Mouse (Mus musculus): ENCODE results near the gene Nipbl. TPM values are rescaled to one million over a fixed set of nuclear protein-coding genes. Genes with fewer than 3 reads are reported as not detected.
"Not testable (repeated sequence)": the region's sequence is repeated elsewhere in the genome, so short reads cannot be mapped to it uniquely, and the experiment has no call there.

Nipbl gene
- polyA plus RNA-seq, 1 experiment from 2014 or later: 5.7 TPM

DNA sequence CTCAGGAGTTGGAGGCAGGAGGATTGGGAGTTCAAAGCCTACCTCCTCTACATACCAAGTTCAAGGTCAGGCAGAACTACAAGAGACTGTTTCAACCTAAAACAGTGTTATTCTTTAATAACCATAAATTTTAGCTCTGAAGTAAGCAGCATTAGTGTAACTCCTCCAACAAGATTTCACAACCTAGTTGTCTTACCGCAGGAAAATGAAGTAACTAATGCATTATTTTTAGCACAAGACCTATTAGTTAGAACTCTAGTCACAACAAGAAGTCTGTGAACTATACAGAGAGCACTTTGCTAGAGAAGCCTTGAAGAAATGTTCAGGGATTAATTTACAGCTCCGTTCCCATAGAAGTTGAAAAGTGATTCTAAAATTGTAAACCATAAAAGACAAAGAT is 15.7 kb upstream of the Nipbl start:
- WGBS (ENCODE audit: insufficient replicate concordance): 66% methylated on average over 2 of the region's 2 CpGs
- ATAC-seq (no peak), DNase-seq (no peak)
- Histone ChIP-seq H3K9ac (replicated peaks) (no peak overlapping the region), H3K4me3 (ENCODE audit: low read depth, low read length) (no peak overlapping the region), H3K27me3 (ENCODE audit: insufficient read depth, low read length) (no peaks in the 10 kb centered on the region), H3K4me2 (ENCODE audit: low read depth, low read length) (no peak overlapping the region), H3K4me1 (ENCODE audit: insufficient read depth) (no peaks in the 10 kb centered on the region; the same call in 1 of the 2 replicates), H3K36me3 (replicated peaks; ENCODE audit: insufficient read depth, low read length) (no peaks in the 10 kb centered on the region), H3K9me3 (ENCODE audit: low read length) (no peaks in the 10 kb centered on the region), H3K27ac (ENCODE audit: low read depth) (no peak overlapping the region)
- TF ChIP-seq CTCF (IDR thresholded peaks at IDR 0.05; ENCODE audit: low read depth): no peak
- TF ChIP-seq EP300 (IDR thresholded peaks at IDR 0.05; ENCODE audit: low read depth): no peak

- not testable (repeated sequence) for DNase-seq; H3K9ac ChIP-seq (replicated peaks); H3K9me3 ChIP-seq (ENCODE audit: low read length); H3K27me3 ChIP-seq (ENCODE audit: insufficient read depth, low read length); H3K4me2 ChIP-seq (ENCODE audit: low read depth, low read length); H3K27ac ChIP-seq (ENCODE audit: low read depth); ATAC-seq; H3K4me3 ChIP-seq (ENCODE audit: low read depth, low read length); H3K36me3 ChIP-seq (replicated peaks; ENCODE audit: insufficient read depth, low read length); H3K4me1 ChIP-seq (ENCODE audit: insufficient read depth)
- 71% methylated on average over 1 of the region's 2 CpGs for WGBS (ENCODE audit: insufficient replicate concordance)
Measured at GRCm38 (mm10) chr15:8456223-8456622, 12.0 kb upstream of the Nipbl start.

GRCm38 (mm10) chr15:8455486-8455885 is 11.2 kb upstream of the Nipbl start:
- no peaks in the 10 kb centered on the region for H3K4me1 ChIP-seq (ENCODE audit: insufficient read depth)
- no peak overlapping the region for H3K4me3 ChIP-seq (ENCODE audit: low read depth, low read length)
- TF ChIP-seq CTCF (IDR thresholded peaks at IDR 0.05; ENCODE audit: low read depth) (no peak), EP300 (IDR thresholded peaks at IDR 0.05; ENCODE audit: low read depth) (no peak)
- ATAC-seq: no peak
- no peak for DNase-seq
- no peaks in the 10 kb centered on the region for H3K9me3 ChIP-seq (ENCODE audit: low read length)
- H3K4me2 ChIP-seq (ENCODE audit: low read depth, low read length): no peak overlapping the region
- WGBS (ENCODE audit: insufficient replicate concordance): 52% methylated on average over 2 of the region's 2 CpGs
- no peaks in the 10 kb centered on the region for H3K27me3 ChIP-seq (ENCODE audit: insufficient read depth, low read length)
- no peak overlapping the region for H3K9ac ChIP-seq (replicated peaks)
- H3K27ac ChIP-seq (ENCODE audit: low read depth): no peak overlapping the region
- H3K36me3 ChIP-seq (replicated peaks; ENCODE audit: insufficient read depth, low read length): no peaks in the 10 kb centered on the region

GRCm38 (mm10) chr15:8451071-8451470 is 6.8 kb upstream of the Nipbl start:
- WGBS (ENCODE audit: insufficient replicate concordance): 36% methylated on average over 3 of the region's 3 CpGs
- ATAC-seq (peak; percentile 69), DNase-seq (peak; percentile 32)
- Histone ChIP-seq H3K9ac (replicated peaks) (no peak overlapping the region), H3K27ac (ENCODE audit: low read depth) (peak overlapping the region; percentile 16; the same call in 1 of the 2 replicates), H3K4me2 (ENCODE audit: low read depth, low read length) (no peak overlapping the region), H3K4me3 (ENCODE audit: low read depth, low read length) (no peak overlapping the region), H3K36me3 (replicated peaks; ENCODE audit: insufficient read depth, low read length) (no peaks in the 10 kb centered on the region), H3K27me3 (ENCODE audit: insufficient read depth, low read length) (no peaks in the 10 kb centered on the region), H3K4me1 (ENCODE audit: insufficient read depth) (peaks cover 8% of the 10 kb centered on the region), H3K9me3 (ENCODE audit: low read length) (no peaks in the 10 kb centered on the region)
- TF ChIP-seq EP300 (IDR thresholded peaks at IDR 0.05; ENCODE audit: low read depth) (0 out of 2 replicates have a peak, but pooled peaks have one; percentile 12), CTCF (IDR thresholded peaks at IDR 0.05; ENCODE audit: low read depth) (peak; percentile 94)

DNA sequence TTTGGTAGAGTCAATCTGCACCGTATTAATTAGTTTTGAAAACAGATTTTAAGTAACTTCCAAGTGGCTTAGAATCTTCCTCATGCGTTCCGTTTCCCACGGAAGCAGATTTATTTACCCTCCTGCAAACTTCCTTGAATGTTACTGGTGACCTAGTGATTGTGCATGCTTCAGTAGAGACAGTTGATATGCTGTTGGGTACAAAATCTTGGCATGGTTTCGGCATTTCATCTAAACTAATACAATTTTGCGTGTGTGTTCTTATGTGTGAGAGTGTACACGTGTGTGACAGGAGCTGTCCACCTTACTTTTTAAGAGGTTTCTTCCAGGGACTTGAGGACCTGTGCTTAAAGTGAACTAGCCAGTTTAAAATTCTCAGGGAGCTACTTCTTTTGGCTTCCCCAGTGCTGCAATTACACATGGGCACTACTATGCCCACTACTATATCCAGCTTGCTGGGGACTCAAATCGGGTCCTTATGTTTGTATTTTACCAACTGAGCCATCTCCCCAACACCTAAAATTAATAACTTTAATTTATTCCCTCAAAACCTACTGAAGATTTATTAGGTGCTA is 3.0 kb upstream of the Nipbl start:
- H3K9ac ChIP-seq (replicated peaks): no peak overlapping the region
- H3K9me3 ChIP-seq (ENCODE audit: low read length): no peaks in the 10 kb centered on the region
- no peak overlapping the region for H3K4me3 ChIP-seq (ENCODE audit: low read depth, low read length)
- H3K27ac ChIP-seq (ENCODE audit: low read depth): no peak overlapping the region
- 58% methylated on average over 8 of the region's 8 CpGs for WGBS (ENCODE audit: insufficient replicate concordance)
- peaks cover 8% of the 10 kb centered on the region for H3K4me1 ChIP-seq (ENCODE audit: insufficient read depth)
- TF ChIP-seq CTCF (IDR thresholded peaks at IDR 0.05; ENCODE audit: low read depth) (no peak), EP300 (IDR thresholded peaks at IDR 0.05; ENCODE audit: low read depth) (no peak)
- no peaks in the 10 kb centered on the region for H3K27me3 ChIP-seq (ENCODE audit: insufficient read depth, low read length)
- H3K36me3 ChIP-seq (replicated peaks; ENCODE audit: insufficient read depth, low read length): no peaks in the 10 kb centered on the region
- no peak for DNase-seq
- no peak for ATAC-seq
- peak overlapping the region; percentile 90 for H3K4me2 ChIP-seq (ENCODE audit: low read depth, low read length)

DNA sequence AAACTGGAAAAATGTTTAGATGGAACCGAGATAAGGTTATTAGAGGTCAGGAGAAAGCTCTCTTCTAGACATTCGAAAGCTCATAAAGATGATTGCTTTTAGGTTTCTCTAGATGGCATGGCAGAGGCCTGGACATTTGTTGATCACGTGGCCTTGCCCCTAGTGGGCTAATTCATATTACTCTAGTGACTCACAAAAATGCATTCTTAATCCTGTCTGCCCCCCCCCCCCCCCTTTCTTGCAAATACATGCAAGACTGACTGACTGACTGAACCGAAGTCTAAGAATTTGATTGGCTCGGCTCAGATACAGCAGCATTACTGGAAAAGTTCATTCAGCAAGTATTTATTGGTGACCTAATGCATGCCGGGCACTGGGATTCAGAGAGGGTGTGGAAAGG is 2.2 kb upstream of the Nipbl start:
- Histone ChIP-seq H3K9ac (replicated peaks) (peak overlapping the region; percentile 99), H3K36me3 (replicated peaks; ENCODE audit: insufficient read depth, low read length) (no peaks in the 10 kb centered on the region), H3K27me3 (ENCODE audit: insufficient read depth, low read length) (no peaks in the 10 kb centered on the region), H3K4me2 (ENCODE audit: low read depth, low read length) (peak overlapping the region; percentile 90), H3K4me1 (ENCODE audit: insufficient read depth) (peaks cover 8% of the 10 kb centered on the region), H3K4me3 (ENCODE audit: low read depth, low read length) (peak overlapping the region; percentile 93), H3K27ac (ENCODE audit: low read depth) (peak overlapping the region; percentile 100), H3K9me3 (ENCODE audit: low read length) (no peaks in the 10 kb centered on the region)
- ATAC-seq: peak; percentile 12; the same call in 1 of the 2 replicates
- peak; percentile 73 for DNase-seq
- 6% methylated on average over 6 of the region's 6 CpGs for WGBS (ENCODE audit: insufficient replicate concordance)
- TF ChIP-seq EP300 (IDR thresholded peaks at IDR 0.05; ENCODE audit: low read depth) (no peak), CTCF (IDR thresholded peaks at IDR 0.05; ENCODE audit: low read depth) (peak; percentile 51)
